Mouse (Mus musculus) T-helper 1 cell (primary cell): ENCODE results near the gene Ddah2.

Source experiments
- in situ Hi-C: fragments of 300-600 bp; cut with MboI, MseI; formaldehyde crosslinking; loops from one replicate; pipeline ENCODE4 v1.15.1; 2025; ENCODE audit warnings: high pct_unique_total_duplicates

Ddah2 gene

GRCm38 (mm10) chr17:35050126-35050750, 8.6 kb upstream of the Ddah2 start:
- in situ Hi-C loops, result no loop called here

GRCm38 (mm10) chr17:35051156-35052086, 7.4 kb upstream of the Ddah2 start:
- in situ Hi-C loops, result no loop called here

GRCm38 (mm10) chr17:35052271-35052798, 6.5 kb upstream of the Ddah2 start:
- in situ Hi-C loops, result no loop called here

GRCm38 (mm10) chr17:35055691-35056495, 2.9 kb upstream of the Ddah2 start:
- in situ Hi-C loops, result no loop called here

GRCm38 (mm10) chr17:35057090-35057489, 1.7 kb upstream of the Ddah2 start:
- in situ Hi-C loops, result no loop called here

GRCm38 (mm10) chr17:35058316-35058715, 519 bp upstream of the Ddah2 start:
- in situ Hi-C loops, result no loop called here

- in situ Hi-C loops, result loop anchor here (5.0 kb wide), 1 partner anchor 38 kb away; no protein-coding TSS in a partner anchor
Measured at GRCm38 (mm10) chr17:35060071-35060470, 1.2 kb downstream of the Ddah2 start.

- in situ Hi-C loops, result loop anchor here (5.0 kb wide), 1 partner anchor 39 kb away; no protein-coding TSS in a partner anchor
Measured at GRCm38 (mm10) chr17:35060737-35061297, 2.0 kb downstream of the Ddah2 start.

GRCm38 (mm10) chr17:35061299-35061698, 2.5 kb downstream of the Ddah2 start:
- in situ Hi-C loops, result loop anchor here (5.0 kb wide), 1 partner anchor 39 kb away; no protein-coding TSS in a partner anchor

- in situ Hi-C loops, result loop anchor here (5.0 kb wide), 1 partner anchor 41 kb away; no protein-coding TSS in a partner anchor
Measured at GRCm38 (mm10) chr17:35063466-35063865, 4.6 kb downstream of the Ddah2 start.

GRCm38 (mm10) chr17:35064378-35064877, 5.6 kb downstream of the Ddah2 start:
- in situ Hi-C loops, result loop anchor here (5.0 kb wide), 1 partner anchor 42 kb away; no protein-coding TSS in a partner anchor

- in situ Hi-C loops, result loop anchor here (5.0 kb wide), 1 partner anchor 43 kb away; no protein-coding TSS in a partner anchor
Measured at GRCm38 (mm10) chr17:35064951-35065947, 6.4 kb downstream of the Ddah2 start, which contains the start of gene Ly6g6c. Gene Ly6g6c, plus strand, starts transcription at chr17:35065388.

- in situ Hi-C loops, result no loop called here
Measured at GRCm38 (mm10) chr17:35066084-35066483, 7.2 kb downstream of the Ddah2 start, which contains the start of gene Mpig6b. Gene Mpig6b, minus strand, starts transcription at chr17:35066184.

- in situ Hi-C loops, result no loop called here
Measured at GRCm38 (mm10) chr17:35068213-35068914, 9.5 kb downstream of the Ddah2 start.

GRCm38 (mm10) chr17:35070556-35071229, 11.9 kb downstream of the Ddah2 start:
- in situ Hi-C loops, result no loop called here

GRCm38 (mm10) chr17:35071454-35071853, 12.6 kb downstream of the Ddah2 start:
- in situ Hi-C loops, result no loop called here

GRCm38 (mm10) chr17:35074097-35074496, 15.3 kb downstream of the Ddah2 start:
- in situ Hi-C loops, result no loop called here
